Mouse (Mus musculus) embryonic stem cell, embryonic (primary cell): Measurements from ENCODE around the gene Slc36a3.

Source experiments
- CTCF ChIA-PET, 4 experiments: fragments of 300-600 bp in 2 of 4; fragments of 350-600 bp in 2 of 4; sonication (Branson Sonifier 250); formaldehyde crosslinking; loops; one replicate each; lab custom pipeline; 2022; ENCODE audit warnings: inconsistent platforms in 2 of 4; lab: Charles Lee
- POLR2A ChIA-PET, 4 experiments: fragments of 300-600 bp in 2 of 4; fragments of 350-600 bp in 2 of 4; sonication (Branson Sonifier 250); formaldehyde crosslinking; loops; one replicate each; lab custom pipeline; 2022; ENCODE audit warnings: antibody characterized with exemption in 4 of 4, inconsistent platforms in 1 of 4; lab: Charles Lee

The Slc36a3 gene

GRCm38 (mm10) chr11:55103229-55103628 lies 48.3 kb downstream of the Slc36a3 start:
- ChIA-PET CTCF (no interaction called here), POLR2A (interaction anchor here in 2 of 4 experiments (0.6 to 1.8 kb wide), 5 partner anchors 10 to 410 kb away, joined by 3 to 5 read pairs (median 3); no protein-coding TSS in a partner anchor)

GRCm38 (mm10) chr11:55102015-55102414 lies 49.5 kb downstream of the Slc36a3 start:
- ChIA-PET CTCF (no interaction called here), POLR2A (interaction anchor here in 2 of 4 experiments (1.0 to 1.7 kb wide), 2 partner anchors 18 to 57 kb away, joined by 3 to 4 read pairs; no protein-coding TSS in a partner anchor)

- POLR2A ChIA-PET, result interaction anchor here in 2 of 4 experiments (0.6 to 4.0 kb wide), 4 partner anchors 8 to 317 kb away, joined by 3 to 31 read pairs (median 8); no protein-coding TSS in a partner anchor
- CTCF ChIA-PET, result no interaction called here
These were observed 51.6 kb downstream of the Slc36a3 start for GRCm38 (mm10) chr11:55099868-55100267.

DNA sequence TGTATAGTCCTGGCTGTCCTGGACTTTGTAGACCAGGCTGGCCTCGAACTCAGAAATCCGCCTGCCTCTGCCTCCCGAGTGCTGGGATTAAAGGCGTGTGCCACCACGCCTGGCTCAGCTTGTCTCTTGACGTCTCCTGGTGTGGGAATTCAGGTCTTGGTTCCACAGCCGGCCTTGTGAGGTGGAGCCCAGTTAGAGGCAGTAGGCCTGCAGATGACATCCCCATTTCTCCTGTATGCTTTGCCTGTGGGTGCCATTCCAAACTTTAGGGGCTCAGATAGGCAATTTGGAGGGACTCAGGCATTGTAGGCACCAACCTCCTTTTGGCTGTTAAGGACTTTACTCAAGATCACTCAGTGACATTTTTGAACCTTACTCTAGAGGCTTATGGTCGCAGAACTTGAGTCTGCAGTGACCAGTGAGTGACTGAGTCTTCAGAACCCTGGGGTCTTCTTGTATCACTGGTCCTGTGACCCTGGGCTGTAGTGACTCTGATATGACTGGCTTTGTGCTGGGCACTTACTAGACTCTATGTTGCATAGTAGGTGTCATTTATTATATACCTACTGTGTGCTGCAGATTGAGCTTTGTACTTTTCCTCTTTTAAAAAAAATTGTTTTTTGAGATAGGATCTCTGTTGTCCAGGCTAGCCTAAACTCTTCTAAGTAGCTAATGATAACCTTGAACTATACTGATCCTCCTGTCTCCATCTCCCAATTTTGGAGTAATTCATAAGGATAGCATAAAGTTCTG lies 52.3 kb downstream of the Slc36a3 start:
- ChIA-PET CTCF (interaction anchor here in 1 of 4 experiments (0.7 kb wide), 1 partner anchor 138 kb away, joined by 3 read pairs; no protein-coding TSS in a partner anchor), POLR2A (interaction anchor here in 3 of 4 experiments (0.6 to 4.5 kb wide), 15 partner anchors 8 to 362 kb away, joined by 3 to 65 read pairs (median 25); partner anchors contain the start of genes Atox1 (in 1 of the 3), Ccdc69 (in 1 of the 3) and Slc36a1 (in 1 of the 3))

DNA sequence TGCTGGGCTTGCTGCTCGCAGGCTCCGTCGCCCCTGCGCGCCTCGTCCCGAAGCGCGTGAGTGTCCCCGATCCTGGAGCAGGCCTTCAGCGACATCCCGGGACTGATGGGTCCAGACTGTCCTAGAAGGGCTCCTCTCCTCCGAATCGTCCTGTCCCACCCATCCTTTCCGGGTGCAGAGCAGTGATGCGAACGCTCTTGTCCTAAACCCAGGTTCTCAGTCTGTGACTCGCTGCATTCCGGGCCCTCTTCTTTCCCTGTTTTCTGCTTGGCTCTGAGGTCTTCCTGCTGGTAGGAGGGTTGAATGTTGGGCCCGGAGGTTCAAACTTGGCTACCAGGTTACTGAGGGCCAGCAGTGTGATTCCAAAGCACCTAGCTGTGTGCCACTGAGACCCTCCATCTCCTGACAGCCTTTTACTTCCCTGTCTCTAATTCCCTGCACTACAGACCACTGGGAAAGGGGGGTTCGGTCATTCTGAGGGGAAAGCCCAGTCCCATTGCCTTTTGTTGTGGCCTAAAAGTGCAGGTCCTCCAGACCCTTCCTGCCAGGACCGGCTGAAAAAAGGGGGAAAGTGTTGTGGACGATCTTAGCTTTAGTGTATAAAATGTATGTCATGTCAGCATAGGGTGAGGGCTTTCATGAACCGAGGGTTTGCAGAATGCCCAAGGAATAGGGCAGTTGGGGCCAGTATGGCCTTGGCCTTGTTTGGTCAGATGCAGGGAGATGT lies 53.2 kb downstream of the Slc36a3 start:
- CTCF ChIA-PET, result interaction anchor here (0.6 to 1.4 kb wide), 21 partner anchors 11 to 397 kb away, joined by 3 to 39 read pairs (median 4); partner anchors contain the start of genes Ccdc69 (in 1 of the 4) and Slc36a2 (in 1 of the 4)
- POLR2A ChIA-PET, result interaction anchor here (0.6 to 4.5 kb wide), 109 partner anchors 9 to 1140 kb away, joined by 3 to 65 read pairs (median 5); partner anchors contain the start of genes Ccdc69 (in 3 of the 4), G3bp1 (in 3 of the 4), Lyrm7 (in 3 of the 4) and Anxa6 (in 2 of the 4)

DNA sequence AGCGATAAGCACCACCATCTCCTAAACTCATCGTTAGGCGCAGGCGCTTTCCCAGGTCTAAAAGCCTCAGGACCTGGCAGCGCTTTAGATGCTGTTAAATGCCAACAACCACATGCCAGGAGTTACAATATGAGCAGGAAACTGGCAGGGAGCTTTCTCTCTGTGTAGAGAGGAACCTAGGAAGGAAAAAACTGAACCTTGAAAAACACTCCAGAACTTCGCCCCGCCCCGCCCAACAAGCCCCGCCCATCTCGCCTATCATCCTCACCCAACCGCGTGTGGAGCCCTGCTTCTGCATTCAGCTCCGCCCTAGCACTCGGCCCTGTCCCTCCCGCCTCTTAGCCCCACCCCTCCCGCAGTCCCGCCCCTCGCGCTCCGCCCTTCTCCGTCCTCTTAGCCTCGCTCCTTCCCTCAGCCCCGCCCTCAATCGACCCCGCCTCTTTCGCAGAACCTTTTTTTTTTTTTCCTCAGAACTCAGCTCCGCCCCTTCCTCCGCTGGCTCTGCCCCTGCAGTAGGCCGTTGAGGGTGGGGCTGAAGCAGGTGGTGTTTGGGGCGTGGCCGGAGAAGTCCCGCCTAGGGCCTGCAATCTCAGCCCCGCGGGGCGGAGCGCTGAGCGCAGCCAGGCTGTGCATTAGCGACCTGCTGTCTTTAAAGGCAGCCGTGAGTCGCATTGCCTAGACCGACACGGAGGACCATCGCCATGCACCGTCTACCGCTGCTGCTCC lies 53.9 kb downstream of the Slc36a3 start, which contains the start of gene Gm2a:
TSS of gene Gm2a (plus strand) at position 653 of the 726 bp plus-strand sequence.
- ChIA-PET POLR2A (interaction anchor here (0.6 to 4.5 kb wide), 128 partner anchors 10 to 1878 kb away, joined by 3 to 65 read pairs (median 4); partner anchors contain the start of genes Ccdc69 (in 3 of the 4), G3bp1 (in 3 of the 4), Lyrm7 (in 3 of the 4) and Anxa6 (in 2 of the 4)), CTCF (interaction anchor here (0.5 to 1.4 kb wide), 24 partner anchors 10 to 398 kb away, joined by 3 to 39 read pairs (median 4); partner anchors contain the start of genes Ccdc69 (in 1 of the 4) and Slc36a2 (in 1 of the 4))

- CTCF ChIA-PET, result interaction anchor here (0.8 to 2.0 kb wide), 18 partner anchors 9 to 372 kb away, joined by 3 to 39 read pairs (median 4); partner anchors contain the start of gene Ccdc69 (in 1 of the 4)
- POLR2A ChIA-PET, result interaction anchor here in 3 of 4 experiments (0.5 to 4.5 kb wide), 123 partner anchors 9 to 1878 kb away, joined by 3 to 65 read pairs (median 4); partner anchors contain the start of genes Ccdc69 (in 3 of the 3), G3bp1 (in 3 of the 3), Lyrm7 (in 3 of the 3) and Anxa6 (in 2 of the 3)
These were observed 54.6 kb downstream of the Slc36a3 start for GRCm38 (mm10) chr11:55096731-55097462.

- CTCF ChIA-PET, result interaction anchor here in 2 of 4 experiments (1.3 to 2.0 kb wide), 2 partner anchors 9 to 10 kb away, joined by 3 to 9 read pairs; no protein-coding TSS in a partner anchor
- POLR2A ChIA-PET, result interaction anchor here (0.5 to 4.5 kb wide), 37 partner anchors 9 to 842 kb away, joined by 3 to 65 read pairs (median 4); partner anchors contain the start of genes Ccdc69 (in 2 of the 4), G3bp1 (in 2 of the 4), Lyrm7 (in 1 of the 4) and Tnip1 (in 1 of the 4)
These were observed 55.2 kb downstream of the Slc36a3 start for GRCm38 (mm10) chr11:55096296-55096695.

DNA sequence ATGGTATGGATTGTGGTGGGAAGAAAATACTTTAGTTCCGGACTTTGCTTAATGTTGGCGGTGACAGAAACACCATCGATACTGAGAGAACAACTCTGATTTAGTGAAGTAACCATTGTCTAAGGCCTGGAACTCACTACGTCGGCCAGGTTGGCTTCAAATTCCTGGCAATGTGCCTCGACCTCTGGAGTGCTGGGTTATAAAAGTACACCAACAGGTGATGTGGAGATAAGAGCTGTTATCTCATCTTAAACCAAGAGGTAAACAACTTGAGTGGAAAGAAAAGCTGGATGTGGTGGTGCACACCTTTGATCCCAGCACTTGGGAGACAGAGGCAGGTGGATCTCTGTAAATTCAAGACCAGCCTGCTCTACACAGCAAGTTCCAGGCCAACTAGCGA lies 58.4 kb downstream of the Slc36a3 start:
- ChIA-PET CTCF (no interaction called here), POLR2A (interaction anchor here in 2 of 4 experiments (0.7 to 1.4 kb wide), 3 partner anchors 14 to 20 kb away, joined by 3 read pairs; no protein-coding TSS in a partner anchor)

GRCm38 (mm10) chr11:55089892-55090291 lies 61.6 kb downstream of the Slc36a3 start:
- POLR2A ChIA-PET, result interaction anchor here in 1 of 4 experiments (0.7 to 2.0 kb wide), 2 partner anchors 13 to 193 kb away, joined by 3 to 5 read pairs; no protein-coding TSS in a partner anchor
- CTCF ChIA-PET, result interaction anchor here in 2 of 4 experiments (0.7 to 1.5 kb wide), 2 partner anchors 12 to 69 kb away, joined by 4 to 6 read pairs; no protein-coding TSS in a partner anchor

DNA sequence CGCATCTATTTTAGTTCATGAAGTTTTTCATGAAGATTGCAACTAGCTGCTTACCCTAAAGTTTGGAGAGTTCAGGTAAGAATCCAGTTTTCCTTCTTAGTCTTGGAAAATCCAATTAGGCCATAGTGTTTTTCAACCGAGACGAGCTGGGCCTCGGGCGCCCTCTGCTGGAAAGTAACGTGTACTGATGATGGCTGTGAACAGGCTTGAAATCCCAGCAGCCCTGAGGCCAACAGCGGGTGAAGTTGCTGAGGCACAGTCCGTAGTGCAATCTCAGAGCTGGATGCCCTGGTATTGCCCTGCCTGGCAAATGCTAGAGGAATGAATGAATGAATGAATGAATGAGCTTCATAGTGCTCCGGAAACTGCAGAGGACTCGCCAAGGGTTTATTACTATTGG lies 64.5 kb downstream of the Slc36a3 start:
- ChIA-PET CTCF (interaction anchor here (0.6 to 4.3 kb wide), 61 partner anchors 8 to 308 kb away, joined by 3 to 39 read pairs (median 4); partner anchors contain the start of genes Ccdc69 (in 4 of the 4), Gm2a (in 4 of the 4), Anxa6 (in 1 of the 4) and Slc36a2 (in 1 of the 4)), POLR2A (interaction anchor here in 3 of 4 experiments (0.6 to 4.8 kb wide), 35 partner anchors 9 to 375 kb away, joined by 3 to 65 read pairs (median 5); partner anchors contain the start of genes Ccdc69 (in 3 of the 3), Gm2a (in 3 of the 3), Anxa6 (in 1 of the 3) and Atox1 (in 1 of the 3))

- POLR2A ChIA-PET, result interaction anchor here in 2 of 4 experiments (0.6 to 4.8 kb wide), 16 partner anchors 7 to 382 kb away, joined by 3 to 65 read pairs (median 4); partner anchors contain the start of genes Ccdc69 (in 2 of the 2), Gm2a (in 2 of the 2), Atox1 (in 1 of the 2) and Lyrm7 (in 1 of the 2)
- CTCF ChIA-PET, result interaction anchor here (0.6 to 4.3 kb wide), 17 partner anchors 9 to 301 kb away, joined by 3 to 39 read pairs (median 5); partner anchors contain the start of genes Gm2a (in 1 of the 4) and Slc36a2 (in 1 of the 4)
These were observed 66.1 kb downstream of the Slc36a3 start for GRCm38 (mm10) chr11:55085396-55085795.

DNA sequence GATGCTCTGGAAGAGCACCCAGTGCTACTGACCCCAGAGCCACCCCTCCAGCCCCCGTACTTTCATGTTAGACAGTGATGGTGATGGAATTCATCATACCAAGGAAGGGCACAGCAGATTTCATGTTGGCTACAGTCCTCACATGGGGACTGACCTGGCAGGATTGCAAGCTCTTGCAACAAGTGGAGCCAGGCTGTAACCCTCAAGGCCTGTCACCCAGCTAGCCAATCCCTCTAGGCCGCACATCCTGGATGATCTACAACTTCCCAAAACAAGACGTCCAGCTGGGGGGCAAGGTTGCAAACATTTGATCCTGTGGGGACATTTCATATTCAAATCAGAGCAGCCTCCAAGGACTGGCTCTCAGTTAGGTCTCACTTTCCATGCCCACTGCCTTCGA lies 66.9 kb downstream of the Slc36a3 start:
- CTCF ChIA-PET, result interaction anchor here in 2 of 4 experiments (0.7 to 4.3 kb wide), 5 partner anchors 13 to 393 kb away, joined by 3 to 39 read pairs (median 5); partner anchors contain the start of gene Gm2a (in 1 of the 2)
- POLR2A ChIA-PET, result interaction anchor here in 2 of 4 experiments (1.5 to 4.8 kb wide), 3 partner anchors 12 to 74 kb away, joined by 4 to 65 read pairs (median 38); partner anchors contain the start of gene Gm2a (in 2 of the 2)

DNA sequence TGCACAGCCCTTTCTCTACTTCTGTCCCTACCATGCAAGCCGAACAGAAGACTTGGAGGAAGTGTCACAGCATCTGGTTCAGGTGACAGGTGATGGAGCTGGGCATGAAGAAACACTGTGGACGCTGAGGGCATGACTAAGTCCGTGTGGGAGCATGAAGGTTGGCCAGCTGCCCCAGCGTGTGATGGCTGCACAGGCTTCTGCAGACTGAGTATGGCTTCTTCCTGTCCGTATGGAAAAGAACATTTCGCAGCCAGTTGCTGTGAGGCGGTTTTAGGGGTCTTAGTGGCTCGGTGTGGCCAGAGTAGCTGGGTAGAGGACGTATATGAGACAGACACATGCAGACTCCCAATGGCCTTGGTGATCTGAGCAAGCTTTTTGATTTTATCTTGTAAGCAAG lies 70.3 kb downstream of the Slc36a3 start:
- ChIA-PET POLR2A (interaction anchor here in 3 of 4 experiments (0.7 to 2.1 kb wide), 8 partner anchors 9 to 272 kb away, joined by 3 to 6 read pairs (median 3); partner anchors contain the start of gene Gm2a (in 2 of the 3)), CTCF (interaction anchor here in 1 of 4 experiments (1.1 kb wide), 1 partner anchor 83 kb away, joined by 4 read pairs; no protein-coding TSS in a partner anchor)

DNA sequence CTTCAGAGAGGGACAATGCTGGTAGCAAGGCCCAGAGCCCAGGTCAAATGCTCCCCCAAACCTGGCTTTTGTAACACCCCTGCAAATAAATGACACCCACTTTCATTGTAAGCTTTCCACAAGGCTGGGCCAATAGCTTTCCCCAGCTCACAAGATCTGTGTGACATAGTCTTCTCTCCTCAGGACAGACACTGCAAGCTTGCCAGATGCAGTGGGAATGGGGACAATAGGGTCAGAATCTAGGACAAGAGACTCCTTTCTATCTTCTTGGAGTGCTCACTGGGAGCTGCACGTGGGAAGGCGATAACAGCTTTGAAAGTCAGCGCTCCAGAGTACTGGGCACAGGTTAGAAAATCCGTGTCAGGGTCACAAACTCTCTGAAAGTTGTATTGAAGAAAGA lies 72.3 kb downstream of the Slc36a3 start:
- ChIA-PET POLR2A (interaction anchor here in 3 of 4 experiments (0.5 to 4.6 kb wide), 18 partner anchors 8 to 334 kb away, joined by 3 to 30 read pairs (median 5); partner anchors contain the start of gene Gm2a (in 3 of the 3)), CTCF (interaction anchor here in 3 of 4 experiments (0.6 to 3.2 kb wide), 5 partner anchors 8 to 308 kb away, joined by 4 to 21 read pairs (median 6); no protein-coding TSS in a partner anchor)
